Mouse (Mus musculus) heart, embryonic 16.5 days (tissue): Measurements from ENCODE around the gene Serpina5. TPM values are rescaled to one million over a fixed set of nuclear protein-coding genes. Genes with fewer than 3 reads are reported as not detected.

ENCODE experiments used
- ATAC-seq: fragments of 200-750 bp; cut with Nextera tagmentation; replicated peaks from 2 replicates; pipeline ENCODE4 v1.8.0; 2017; ENCODE audit warnings: moderate number of reproducible peaks; ENCODE audit not compliant: insufficient read depth, low FRiP score; ENCODE audit errors: extremely low read depth
- H3K27ac ChIP-seq: fragments of 300-500 bp; sonication (generic); 2 replicates; pipeline ENCODE4 v1.5.1; 2014; ENCODE audit warnings: mild to moderate bottlenecking, low read length, control low read depth, moderate library complexity
- H3K27me3 ChIP-seq: fragments of 300-500 bp; sonication (generic); 2 replicates; pipeline ENCODE4 v1.6.1; 2014; ENCODE audit warnings: low read length, mixed read lengths; ENCODE audit not compliant: control insufficient read depth, insufficient read depth
- H3K36me3 ChIP-seq: fragments of 300-500 bp; sonication (generic); 2 replicates; pipeline ENCODE4 v1.6.1; 2014; ENCODE audit not compliant: control insufficient read depth, insufficient read depth
- H3K4me1 ChIP-seq: fragments of 300-500 bp; sonication (generic); 2 replicates; pipeline ENCODE4 v1.6.1; 2014; ENCODE audit warnings: low read length, mixed read lengths; ENCODE audit not compliant: control insufficient read depth, insufficient read depth
- H3K4me2 ChIP-seq: fragments of 300-500 bp; sonication (generic); 2 replicates; pipeline ENCODE4 v1.6.1; 2014; ENCODE audit warnings: low read depth, mild to moderate bottlenecking, control low read depth, low read length
- H3K4me3 ChIP-seq: fragments of 300-500 bp; sonication (generic); 2 replicates; pipeline ENCODE4 v1.5.1; 2014; ENCODE audit warnings: mild to moderate bottlenecking, control low read depth, low read length
- H3K9ac ChIP-seq: fragments of 300-500 bp; sonication (generic); 2 replicates; pipeline ENCODE4 v1.6.1; 2014; ENCODE audit warnings: low read length, control low read depth
- H3K9me3 ChIP-seq: fragments of 300-500 bp; sonication (generic); replicated peaks from 2 replicates; pipeline ENCODE4 v1.6.1; 2016; ENCODE audit warnings: low read length; ENCODE audit not compliant: control insufficient read depth
- WGBS: fragments of 180-500 bp; shearing (Covaris S2); extraction: QIAGEN DNeasy Blood & Tissue Kit; methylation state at CpG from one replicate; pipeline ENCODE4 v1.1.7; 2014; 5-methylcytosine and 5-hydroxymethylcytosine counted together
- polyA plus RNA-seq: library from polyadenylated mRNA; unstranded; fragments of >200 nt; fragmentation: Nextera tagmentation; extraction: Ambion mirVana; gene quantifications from 2 replicates; pipeline ENCODE4 v1.2.1, GENCODE M21; 2015

Gene Serpina5
- polyA plus RNA-seq, 1 experiment from 2014 or later = not detected

- 24% methylated on average over 8 of the region's 8 CpGs for WGBS
- H3K4me3 ChIP-seq = no peak overlapping the region
- no peak for ATAC-seq
- H3K9me3 ChIP-seq = no peaks in the 10 kb centered on the region
- H3K4me1 ChIP-seq = no peaks in the 10 kb centered on the region
- no peak overlapping the region for H3K4me2 ChIP-seq
- H3K27ac ChIP-seq = no peak overlapping the region
- no peak overlapping the region for H3K9ac ChIP-seq
- peaks cover 2% of the 10 kb centered on the region; the same call in 1 of the 2 replicates for H3K27me3 ChIP-seq
- no peaks in the 10 kb centered on the region for H3K36me3 ChIP-seq
These were observed 34.7 kb upstream of the Serpina5 start for GRCm38 (mm10) chr12:104066241-104066640.

GRCm38 (mm10) chr12:104067549-104067948, 33.4 kb upstream of the Serpina5 start:
- Histone ChIP-seq H3K27me3 (peaks cover 2% of the 10 kb centered on the region; the same call in 1 of the 2 replicates), H3K4me1 (no peaks in the 10 kb centered on the region), H3K36me3 (no peaks in the 10 kb centered on the region), H3K27ac (no peak overlapping the region), H3K9ac (no peak overlapping the region), H3K4me3 (peak overlapping the region; percentile 33), H3K4me2 (peak overlapping the region; percentile 43), H3K9me3 (no peaks in the 10 kb centered on the region)
- 23% methylated on average over 4 of the region's 4 CpGs for WGBS
- no peak; the same call in 1 of the 2 replicates for ATAC-seq

- WGBS = 10% methylated on average over 2 of the region's 2 CpGs
- ATAC-seq = no peak; the same call in 1 of the 2 replicates
- H3K4me3 ChIP-seq = no peak overlapping the region
- H3K4me2 ChIP-seq = no peak overlapping the region
- H3K27ac ChIP-seq = no peak overlapping the region
- H3K9ac ChIP-seq = no peak overlapping the region
- H3K9me3 ChIP-seq = no peaks in the 10 kb centered on the region
- peaks cover 2% of the 10 kb centered on the region; the same call in 1 of the 2 replicates for H3K27me3 ChIP-seq
- no peaks in the 10 kb centered on the region for H3K36me3 ChIP-seq
- H3K4me1 ChIP-seq = no peaks in the 10 kb centered on the region
These were observed 31.3 kb upstream of the Serpina5 start for GRCm38 (mm10) chr12:104069620-104070019.

- H3K4me3 ChIP-seq = no peak overlapping the region
- WGBS = 22% methylated on average over 1 of the region's 1 CpGs
- H3K36me3 ChIP-seq = no peaks in the 10 kb centered on the region
- peaks cover 2% of the 10 kb centered on the region; the same call in 1 of the 2 replicates for H3K27me3 ChIP-seq
- no peak for ATAC-seq
- no peak overlapping the region for H3K4me2 ChIP-seq
- H3K9me3 ChIP-seq = no peaks in the 10 kb centered on the region
- H3K9ac ChIP-seq = no peak overlapping the region
- H3K27ac ChIP-seq = no peak overlapping the region
- no peaks in the 10 kb centered on the region for H3K4me1 ChIP-seq
These were observed 29.2 kb upstream of the Serpina5 start for GRCm38 (mm10) chr12:104071708-104072107.

DNA sequence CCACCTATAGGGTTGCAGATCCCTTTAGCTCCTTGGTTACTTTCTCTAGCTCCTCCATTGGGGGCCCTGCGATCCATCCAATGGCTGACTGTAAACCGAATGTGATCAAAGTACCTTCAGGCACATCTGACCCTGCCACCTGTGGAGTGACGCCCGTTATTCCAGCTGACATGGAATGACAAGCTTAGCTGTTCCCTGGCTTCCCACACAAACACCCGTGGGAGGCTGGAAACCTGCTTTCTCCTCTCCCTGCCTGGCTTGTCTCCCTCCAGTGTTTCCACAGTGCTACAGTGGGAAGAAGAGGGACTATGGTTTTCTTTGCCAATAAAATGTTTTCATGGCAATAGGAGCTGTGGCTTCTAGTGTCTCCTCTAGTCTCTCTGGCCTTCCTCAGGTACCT, 28.6 kb upstream of the Serpina5 start:
- H3K4me1 ChIP-seq = no peaks in the 10 kb centered on the region
- ATAC-seq = no peak
- no peak overlapping the region for H3K9ac ChIP-seq
- H3K4me3 ChIP-seq = no peak overlapping the region
- WGBS = 66% methylated on average over 5 of the region's 5 CpGs
- peaks cover 2% of the 10 kb centered on the region; the same call in 1 of the 2 replicates for H3K27me3 ChIP-seq
- H3K27ac ChIP-seq = no peak overlapping the region
- H3K4me2 ChIP-seq = no peak overlapping the region
- H3K9me3 ChIP-seq = no peaks in the 10 kb centered on the region
- no peaks in the 10 kb centered on the region for H3K36me3 ChIP-seq

DNA sequence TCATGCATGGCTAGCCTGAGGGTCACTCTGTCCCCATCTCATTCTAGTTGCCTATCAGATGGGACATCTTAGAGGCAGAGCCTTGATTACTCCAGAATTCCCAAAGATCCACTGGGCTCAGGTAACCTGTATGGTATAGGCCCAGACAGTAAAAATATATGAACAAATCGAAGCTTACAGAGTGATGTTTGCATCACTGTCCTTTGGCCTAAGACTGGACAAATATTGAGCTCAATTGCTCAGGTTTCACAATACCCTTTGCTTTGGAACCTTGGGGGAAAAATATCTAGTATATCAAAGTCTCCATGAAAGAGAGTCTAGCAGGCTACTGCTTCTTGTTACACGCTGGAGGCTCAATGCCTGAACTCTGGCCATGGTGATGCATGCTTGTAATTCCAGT, 10.8 kb upstream of the Serpina5 start:
- H3K4me1 ChIP-seq = no peaks in the 10 kb centered on the region
- no peak overlapping the region for H3K9ac ChIP-seq
- H3K27me3 ChIP-seq = no peaks in the 10 kb centered on the region
- WGBS = 67% methylated on average over 2 of the region's 2 CpGs
- ATAC-seq = no peak
- no peak overlapping the region for H3K4me2 ChIP-seq
- H3K9me3 ChIP-seq = no peaks in the 10 kb centered on the region
- H3K36me3 ChIP-seq = no peaks in the 10 kb centered on the region
- no peak overlapping the region for H3K4me3 ChIP-seq
- no peak overlapping the region for H3K27ac ChIP-seq

DNA sequence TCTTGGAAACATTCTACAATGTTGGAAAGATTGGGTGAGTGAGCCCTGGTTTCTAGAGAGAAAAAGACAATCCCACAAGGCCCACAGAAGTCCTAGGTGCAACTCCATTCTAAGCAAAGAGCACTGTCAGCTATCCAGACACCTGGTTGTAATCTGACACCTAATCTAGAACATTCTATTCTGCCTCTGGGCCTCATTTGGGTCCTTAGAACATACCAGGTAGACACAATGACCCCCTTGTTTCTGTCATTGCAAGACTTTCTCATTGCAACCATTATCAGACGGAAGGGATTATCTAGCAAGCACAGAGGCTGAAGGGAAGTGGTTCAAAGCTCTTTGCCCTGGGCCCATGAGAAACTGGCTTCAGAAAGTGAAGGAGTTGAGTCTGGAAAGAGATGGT, 9.6 kb upstream of the Serpina5 start:
- ATAC-seq = no peak
- WGBS = 70% methylated on average over 1 of the region's 1 CpGs
- no peak overlapping the region for H3K4me2 ChIP-seq
- no peak overlapping the region for H3K9ac ChIP-seq
- H3K4me3 ChIP-seq = no peak overlapping the region
- H3K9me3 ChIP-seq = no peaks in the 10 kb centered on the region
- H3K4me1 ChIP-seq = no peaks in the 10 kb centered on the region
- H3K27me3 ChIP-seq = no peaks in the 10 kb centered on the region
- H3K36me3 ChIP-seq = no peaks in the 10 kb centered on the region
- no peak overlapping the region for H3K27ac ChIP-seq

DNA sequence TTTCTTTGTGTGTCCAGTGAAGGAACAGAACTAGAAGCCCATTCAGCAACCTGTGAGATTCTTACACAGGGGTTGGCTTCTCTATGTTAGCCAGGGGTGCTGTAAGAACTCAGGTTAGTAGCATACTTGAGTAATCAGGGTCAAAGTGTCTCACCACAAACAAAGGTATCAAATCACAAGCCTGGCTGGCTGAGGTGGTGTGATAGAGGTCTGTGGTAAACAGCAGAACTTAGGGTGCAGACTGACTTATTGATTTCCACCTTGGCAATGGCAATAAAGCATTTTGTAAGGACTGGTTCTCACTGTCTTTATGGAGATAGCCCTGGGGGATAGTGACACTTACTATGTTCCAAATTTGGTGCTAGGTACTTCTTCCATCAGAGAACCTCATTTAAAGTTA, 4.9 kb downstream of the Serpina5 start:
- Histone ChIP-seq H3K36me3 (no peaks in the 10 kb centered on the region), H3K9me3 (no peaks in the 10 kb centered on the region), H3K9ac (no peak overlapping the region), H3K27me3 (no peaks in the 10 kb centered on the region), H3K4me1 (no peaks in the 10 kb centered on the region), H3K4me3 (no peak overlapping the region), H3K4me2 (no peak overlapping the region), H3K27ac (no peak overlapping the region)
- no peak for ATAC-seq

GRCm38 (mm10) chr12:104106919-104107318, 6.0 kb downstream of the Serpina5 start:
- H3K27me3 ChIP-seq = no peaks in the 10 kb centered on the region
- no peaks in the 10 kb centered on the region for H3K4me1 ChIP-seq
- no peak overlapping the region for H3K4me2 ChIP-seq
- H3K9me3 ChIP-seq = no peaks in the 10 kb centered on the region
- no peak for ATAC-seq
- H3K9ac ChIP-seq = no peak overlapping the region
- H3K36me3 ChIP-seq = no peaks in the 10 kb centered on the region
- no peak overlapping the region for H3K27ac ChIP-seq
- no peak overlapping the region for H3K4me3 ChIP-seq

GRCm38 (mm10) chr12:104108507-104108906, 7.6 kb downstream of the Serpina5 start:
- WGBS = 67% methylated on average over 2 of the region's 2 CpGs
- Histone ChIP-seq H3K27ac (no peak overlapping the region), H3K4me1 (no peaks in the 10 kb centered on the region), H3K4me2 (no peak overlapping the region), H3K4me3 (no peak overlapping the region), H3K36me3 (no peaks in the 10 kb centered on the region), H3K9me3 (no peaks in the 10 kb centered on the region), H3K27me3 (no peaks in the 10 kb centered on the region), H3K9ac (no peak overlapping the region)
- no peak for ATAC-seq
